Mouse (Mus musculus) spleen, postnatal 14 days (tissue): ENCODE measurements around the gene 1700025G04Rik.

ENCODE experiments used
- DNase-seq, 2 experiments: peaks; one replicate each; pipeline ENCODE4 v3.0.0; 2021 to 2022; ENCODE audit warnings: low spot score in 2 of 2

Gene 1700025G04Rik

GRCm38 (mm10) chr1:152076222-152076845, 13.6 kb downstream of the 1700025G04Rik start:
- no peak for DNase-seq

GRCm38 (mm10) chr1:152075725-152076124, 14.2 kb downstream of the 1700025G04Rik start:
- no peak for DNase-seq

- no peak for DNase-seq
Observed at GRCm38 (mm10) chr1:152070441-152070840, 19.5 kb downstream of the 1700025G04Rik start.

- no peak for DNase-seq
Observed at GRCm38 (mm10) chr1:152069745-152070144, 20.2 kb downstream of the 1700025G04Rik start.

GRCm38 (mm10) chr1:152067919-152068318, 22.0 kb downstream of the 1700025G04Rik start:
- no peak for DNase-seq

GRCm38 (mm10) chr1:152065527-152065926, 24.4 kb downstream of the 1700025G04Rik start:
- DNase-seq, result no peak

GRCm38 (mm10) chr1:152063357-152064145, 26.4 kb downstream of the 1700025G04Rik start:
- DNase-seq, result no peak

GRCm38 (mm10) chr1:152061745-152062144, 28.2 kb downstream of the 1700025G04Rik start:
- no peak for DNase-seq

- no peak for DNase-seq
Observed at GRCm38 (mm10) chr1:152060265-152060664, 29.7 kb downstream of the 1700025G04Rik start.

GRCm38 (mm10) chr1:152058776-152059175, 31.1 kb downstream of the 1700025G04Rik start:
- no peak for DNase-seq

- no peak for DNase-seq
Observed at GRCm38 (mm10) chr1:152053112-152053511, 36.8 kb downstream of the 1700025G04Rik start.

GRCm38 (mm10) chr1:152051858-152052257, 38.1 kb downstream of the 1700025G04Rik start:
- DNase-seq, result no peak

GRCm38 (mm10) chr1:152050037-152050436, 39.9 kb downstream of the 1700025G04Rik start:
- no peak for DNase-seq

GRCm38 (mm10) chr1:152048291-152048690, 41.6 kb downstream of the 1700025G04Rik start:
- no peak for DNase-seq

GRCm38 (mm10) chr1:152047416-152047815, 42.5 kb downstream of the 1700025G04Rik start:
- DNase-seq, result no peak

GRCm38 (mm10) chr1:152043453-152043852, 46.5 kb downstream of the 1700025G04Rik start:
- no peak for DNase-seq

GRCm38 (mm10) chr1:152042409-152042808, 47.5 kb downstream of the 1700025G04Rik start:
- no peak for DNase-seq

GRCm38 (mm10) chr1:152041005-152041404, 48.9 kb downstream of the 1700025G04Rik start:
- no peak for DNase-seq

GRCm38 (mm10) chr1:152040053-152040452, 49.9 kb downstream of the 1700025G04Rik start:
- DNase-seq, result no peak

- no peak for DNase-seq
Observed at GRCm38 (mm10) chr1:152039588-152039987, 50.3 kb downstream of the 1700025G04Rik start.

- DNase-seq, result no peak
Observed at GRCm38 (mm10) chr1:152038086-152038485, 51.8 kb downstream of the 1700025G04Rik start.

- no peak for DNase-seq
Observed at GRCm38 (mm10) chr1:152037589-152037988, 52.3 kb downstream of the 1700025G04Rik start.

- DNase-seq, result no peak
Observed at GRCm38 (mm10) chr1:152034766-152035165, 55.2 kb downstream of the 1700025G04Rik start.
